Mouse (Mus musculus) spleen, adult 2 months (tissue): ENCODE data around the gene Traf3ip2. TPM values are rescaled to one million over a fixed set of nuclear protein-coding genes. Genes with fewer than 3 reads are reported as not detected.

Experiments used
- DNase-seq, 2 experiments: peaks; one replicate each; pipeline versions ENCODE4 v3.0.0 to v3.0.0-alpha.2; 2012 to 2021; ENCODE audit warnings: low spot score in 2 of 2, low read depth in 1 of 2
- H3K27ac ChIP-seq: fragments of 200-500 bp; 2 replicates; pipeline ENCODE4 v1.5.1; 2012; ENCODE audit warnings: low read length, inconsistent platforms; ENCODE audit not compliant: insufficient read depth
- H3K27me3 ChIP-seq: fragments of 200-500 bp; 2 replicates; pipeline ENCODE4 v1.6.1; 2012; ENCODE audit warnings: mild to moderate bottlenecking, moderate library complexity, low read length, inconsistent platforms; ENCODE audit not compliant: control insufficient read depth, insufficient read depth
- H3K36me3 ChIP-seq: fragments of 200-500 bp; 2 replicates; pipeline ENCODE4 v1.6.1; 2012; ENCODE audit warnings: mild to moderate bottlenecking, low read length, inconsistent platforms; ENCODE audit not compliant: control insufficient read depth, insufficient read depth
- H3K4me1 ChIP-seq: fragments of 200-500 bp; 2 replicates; pipeline ENCODE4 v1.6.1; 2011; ENCODE audit warnings: inconsistent platforms; ENCODE audit not compliant: control insufficient read depth, insufficient read depth, insufficient read length
- H3K4me3 ChIP-seq: fragments of 200-500 bp; 2 replicates; pipeline ENCODE4 v1.5.1; 2011; ENCODE audit warnings: mild to moderate bottlenecking, inconsistent platforms; ENCODE audit not compliant: insufficient read depth, insufficient read length; ENCODE audit errors: extremely low read depth
- CTCF ChIP-seq: fragments of 200-500 bp; IDR thresholded peaks from 2 replicates; pipeline ENCODE4 v1.5.1; 2011; ENCODE audit warnings: mild to moderate bottlenecking, inconsistent platforms; ENCODE audit not compliant: insufficient read depth, insufficient read length, insufficient replicate concordance; ENCODE audit errors: extremely low read depth
- POLR2A ChIP-seq: fragments of 200-500 bp; IDR thresholded peaks from 2 replicates; pipeline ENCODE4 v1.6.1; 2011; ENCODE audit warnings: low read depth, low read length, inconsistent platforms
- WGBS: fragments of 180-500 bp; shearing (Covaris S2); methylation state at CpG from one replicate; pipeline ENCODE4 v1.1.7; 2018; 5-methylcytosine and 5-hydroxymethylcytosine counted together
- polyA plus RNA-seq: library from polyadenylated mRNA; depleted of rRNA; stranded (reverse); fragments of >200 nt; gene quantifications from 2 replicates; pipeline ENCODE4 v1.2.3, GENCODE M21; 2012

The Traf3ip2 gene
- polyA plus RNA-seq, 1 experiment: 23.8 TPM

- no peak for TF ChIP-seq POLR2A
- TF ChIP-seq CTCF: no peak
- H3K27ac ChIP-seq: no peak overlapping the region
- DNase-seq: no peak
- H3K4me3 ChIP-seq: no peak overlapping the region
- no peaks in the 10 kb centered on the region for H3K36me3 ChIP-seq
- no peaks in the 10 kb centered on the region for H3K27me3 ChIP-seq
- no peaks in the 10 kb centered on the region for H3K4me1 ChIP-seq
- 69% methylated on average over 10 of the region's 10 CpGs for WGBS
Observed at GRCm38 (mm10) chr10:39590629-39591028, 22.1 kb upstream of the Traf3ip2 start.

GRCm38 (mm10) chr10:39592501-39592900, 20.2 kb upstream of the Traf3ip2 start:
- TF ChIP-seq POLR2A (no peak), CTCF (no peak)
- Histone ChIP-seq H3K27ac (no peak overlapping the region), H3K36me3 (no peaks in the 10 kb centered on the region), H3K27me3 (no peaks in the 10 kb centered on the region), H3K4me1 (no peaks in the 10 kb centered on the region), H3K4me3 (no peak overlapping the region)
- 84% methylated on average over 4 of the region's 4 CpGs for WGBS
- no peak for DNase-seq

- 84% methylated on average over 1 of the region's 1 CpGs for WGBS
- H3K36me3 ChIP-seq: no peaks in the 10 kb centered on the region
- no peaks in the 10 kb centered on the region for H3K27me3 ChIP-seq
- peaks cover under 1% of the 10 kb centered on the region; the same call in 1 of the 2 replicates for H3K4me1 ChIP-seq
- TF ChIP-seq POLR2A: no peak
- TF ChIP-seq CTCF: no peak
- DNase-seq: no peak
- H3K27ac ChIP-seq: no peak overlapping the region
- no peak overlapping the region for H3K4me3 ChIP-seq
Observed at GRCm38 (mm10) chr10:39594716-39595115, 18.0 kb upstream of the Traf3ip2 start.

GRCm38 (mm10) chr10:39595862-39596261, 16.9 kb upstream of the Traf3ip2 start:
- no peak for DNase-seq
- Histone ChIP-seq H3K27me3 (no peaks in the 10 kb centered on the region), H3K4me3 (no peak overlapping the region), H3K27ac (no peak overlapping the region), H3K36me3 (no peaks in the 10 kb centered on the region), H3K4me1 (peaks cover 5% of the 10 kb centered on the region; the same call in 1 of the 2 replicates)
- TF ChIP-seq POLR2A: no peak
- TF ChIP-seq CTCF: no peak
- 15% methylated on average over 3 of the region's 3 CpGs for WGBS

- TF ChIP-seq CTCF (no peak), POLR2A (no peak)
- H3K27me3 ChIP-seq: no peaks in the 10 kb centered on the region
- no peaks in the 10 kb centered on the region for H3K36me3 ChIP-seq
- peaks cover 5% of the 10 kb centered on the region; the same call in 1 of the 2 replicates for H3K4me1 ChIP-seq
- WGBS: 84% methylated on average over 9 of the region's 9 CpGs
- H3K27ac ChIP-seq: no peak overlapping the region
- no peak overlapping the region for H3K4me3 ChIP-seq
- DNase-seq: no peak
Observed at GRCm38 (mm10) chr10:39597116-39597791, 15.5 kb upstream of the Traf3ip2 start.

- Histone ChIP-seq H3K4me1 (peaks cover 5% of the 10 kb centered on the region; the same call in 1 of the 2 replicates), H3K27ac (no peak overlapping the region), H3K27me3 (no peaks in the 10 kb centered on the region), H3K36me3 (no peaks in the 10 kb centered on the region), H3K4me3 (no peak overlapping the region)
- WGBS: 73% methylated on average over 3 of the region's 3 CpGs
- DNase-seq: no peak
- TF ChIP-seq POLR2A: no peak
- no peak for TF ChIP-seq CTCF
Observed at GRCm38 (mm10) chr10:39597792-39598183, 14.9 kb upstream of the Traf3ip2 start.

- no peak overlapping the region for H3K27ac ChIP-seq
- no peaks in the 10 kb centered on the region for H3K36me3 ChIP-seq
- 80% methylated on average over 4 of the region's 4 CpGs for WGBS
- H3K27me3 ChIP-seq: no peaks in the 10 kb centered on the region
- H3K4me3 ChIP-seq: no peak overlapping the region
- H3K4me1 ChIP-seq: peaks cover 5% of the 10 kb centered on the region; the same call in 1 of the 2 replicates
- no peak for TF ChIP-seq POLR2A
- TF ChIP-seq CTCF: no peak
- no peak for DNase-seq
Observed at GRCm38 (mm10) chr10:39599601-39600000, 13.1 kb upstream of the Traf3ip2 start.
